Mouse (Mus musculus) forebrain, embryonic 12.5 days (tissue): ENCODE results near the gene Ctnnbl1. TPM values are rescaled to one million over a fixed set of nuclear protein-coding genes. Genes with fewer than 3 reads are reported as not detected.
A peak's percentile ranks its signal among the peaks of the same experiment; 100 is the strongest.

ENCODE experiments used
- ATAC-seq: fragments of 200-750 bp; cut with Nextera tagmentation; 2 replicates; pipeline ENCODE4 v1.8.0; 2017; ENCODE audit warnings: moderate TSS enrichment; ENCODE audit not compliant: low FRiP score
- H3K27ac ChIP-seq: fragments of 300-500 bp; sonication (generic); 2 replicates; pipeline ENCODE4 v1.5.1; 2016; ENCODE audit warnings: mild to moderate bottlenecking
- H3K27me3 ChIP-seq: fragments of 300-500 bp; sonication (generic); 2 replicates; pipeline ENCODE4 v1.6.1; 2016; ENCODE audit warnings: mild to moderate bottlenecking
- H3K36me3 ChIP-seq: fragments of 300-500 bp; sonication (generic); replicated peaks from 2 replicates; pipeline ENCODE4 v1.6.1; 2016; ENCODE audit warnings: mild to moderate bottlenecking
- H3K4me1 ChIP-seq: fragments of 300-500 bp; sonication (generic); 2 replicates; pipeline ENCODE4 v1.6.1; 2016
- H3K4me2 ChIP-seq: fragments of 300-500 bp; sonication (generic); 2 replicates; pipeline ENCODE4 v1.6.1; 2016; ENCODE audit warnings: mild to moderate bottlenecking, moderate library complexity
- H3K4me3 ChIP-seq: fragments of 300-500 bp; sonication (generic); replicated peaks from 2 replicates; pipeline ENCODE4 v1.5.1; 2016; ENCODE audit warnings: mild to moderate bottlenecking
- H3K9ac ChIP-seq: fragments of 300-500 bp; sonication (generic); 2 replicates; pipeline ENCODE4 v1.6.1; 2016; ENCODE audit warnings: mild to moderate bottlenecking
- H3K9me3 ChIP-seq: fragments of 300-500 bp; sonication (generic); 2 replicates; pipeline ENCODE4 v1.6.1; 2016
- WGBS: fragments of 180-500 bp; shearing (Covaris S2); methylation state at CpG from one replicate; pipeline ENCODE4 v1.1.7; 2016; 5-methylcytosine and 5-hydroxymethylcytosine counted together
- polyA plus RNA-seq: library from polyadenylated mRNA; unstranded; fragments of >200 nt; fragmentation: Nextera tagmentation; extraction: Ambion mirVana; gene quantifications from 2 replicates; pipeline ENCODE4 v1.2.1, GENCODE M21; 2016

Gene Ctnnbl1
- polyA plus RNA-seq, 1 experiment from 2014 or later = 100 TPM

- Histone ChIP-seq H3K4me3 (no peak overlapping the region), H3K9ac (no peak overlapping the region), H3K36me3 (peaks cover 27% of the 10 kb centered on the region; the same call in 1 of the 2 replicates), H3K27me3 (no peaks in the 10 kb centered on the region), H3K4me2 (no peak overlapping the region), H3K9me3 (no peaks in the 10 kb centered on the region), H3K4me1 (peaks cover 20% of the 10 kb centered on the region), H3K27ac (0 out of 2 replicates have a peak overlapping the region, but pooled peaks have one; percentile 15)
- ATAC-seq = no peak
- WGBS = 62% methylated on average over 6 of the region's 6 CpGs
These were observed 103.9 kb downstream of the Ctnnbl1 start for GRCm38 (mm10) chr2:157841121-157841520.

GRCm38 (mm10) chr2:157844746-157845145, 107.5 kb downstream of the Ctnnbl1 start:
- ATAC-seq = no peak
- 85% methylated on average over 2 of the region's 2 CpGs for WGBS

GRCm38 (mm10) chr2:157845831-157846230, 108.6 kb downstream of the Ctnnbl1 start:
- no peak overlapping the region for H3K4me3 ChIP-seq
- no peaks in the 10 kb centered on the region for H3K27me3 ChIP-seq
- 81% methylated on average over 5 of the region's 5 CpGs for WGBS
- H3K36me3 ChIP-seq = no peaks in the 10 kb centered on the region
- H3K4me2 ChIP-seq = no peak overlapping the region
- no peak for ATAC-seq
- H3K4me1 ChIP-seq = peaks cover 9% of the 10 kb centered on the region
- no peak overlapping the region for H3K27ac ChIP-seq
- no peaks in the 10 kb centered on the region for H3K9me3 ChIP-seq
- no peak overlapping the region for H3K9ac ChIP-seq

More at GRCm38 (mm10) chr2:157844746-157845145, 107.5 kb downstream of the Ctnnbl1 start:
- peaks cover 18% of the 10 kb centered on the region for H3K4me1 ChIP-seq
- no peak overlapping the region for H3K4me2 ChIP-seq
- no peaks in the 10 kb centered on the region for H3K27me3 ChIP-seq
- H3K4me3 ChIP-seq = no peak overlapping the region
- no peaks in the 10 kb centered on the region for H3K9me3 ChIP-seq
- no peak overlapping the region for H3K9ac ChIP-seq
- H3K36me3 ChIP-seq = no peaks in the 10 kb centered on the region
- no peak overlapping the region for H3K27ac ChIP-seq

- Histone ChIP-seq H3K36me3 (no peaks in the 10 kb centered on the region), H3K9me3 (no peaks in the 10 kb centered on the region), H3K4me2 (no peak overlapping the region), H3K27me3 (no peaks in the 10 kb centered on the region), H3K4me1 (peaks cover under 1% of the 10 kb centered on the region; the same call in 1 of the 2 replicates), H3K27ac (no peak overlapping the region), H3K9ac (no peak overlapping the region), H3K4me3 (no peak overlapping the region)
- WGBS = 81% methylated on average over 3 of the region's 3 CpGs
- ATAC-seq = no peak
These were observed 115.9 kb downstream of the Ctnnbl1 start for GRCm38 (mm10) chr2:157853135-157853534.

- WGBS = 83% methylated on average over 6 of the region's 6 CpGs
- H3K4me1 ChIP-seq = peaks cover 16% of the 10 kb centered on the region
- no peak for ATAC-seq
- H3K36me3 ChIP-seq = no peaks in the 10 kb centered on the region
- H3K9me3 ChIP-seq = no peaks in the 10 kb centered on the region
- no peak overlapping the region for H3K4me3 ChIP-seq
- H3K4me2 ChIP-seq = no peak overlapping the region
- no peaks in the 10 kb centered on the region for H3K27me3 ChIP-seq
- no peak overlapping the region for H3K27ac ChIP-seq
- no peak overlapping the region for H3K9ac ChIP-seq
These were observed 118.6 kb downstream of the Ctnnbl1 start for GRCm38 (mm10) chr2:157855814-157856213.

GRCm38 (mm10) chr2:157857496-157857895, 120.3 kb downstream of the Ctnnbl1 start:
- no peak overlapping the region for H3K4me3 ChIP-seq
- H3K4me1 ChIP-seq = peaks cover 26% of the 10 kb centered on the region
- H3K27ac ChIP-seq = no peak overlapping the region
- H3K9ac ChIP-seq = no peak overlapping the region
- WGBS = 64% methylated on average over 3 of the region's 3 CpGs
- no peak for ATAC-seq
- H3K4me2 ChIP-seq = no peak overlapping the region
- no peaks in the 10 kb centered on the region for H3K9me3 ChIP-seq
- H3K36me3 ChIP-seq = no peaks in the 10 kb centered on the region
- no peaks in the 10 kb centered on the region for H3K27me3 ChIP-seq

- 89% methylated on average over 7 of the region's 7 CpGs for WGBS
- Histone ChIP-seq H3K36me3 (no peaks in the 10 kb centered on the region), H3K4me1 (peaks cover 26% of the 10 kb centered on the region), H3K27ac (0 out of 2 replicates have a peak overlapping the region, but pooled peaks have one; percentile 51), H3K9ac (no peak overlapping the region), H3K27me3 (no peaks in the 10 kb centered on the region), H3K4me2 (no peak overlapping the region), H3K9me3 (no peaks in the 10 kb centered on the region), H3K4me3 (no peak overlapping the region)
- no peak for ATAC-seq
These were observed 121.1 kb downstream of the Ctnnbl1 start for GRCm38 (mm10) chr2:157858317-157858716.

GRCm38 (mm10) chr2:157859046-157859701, 122.0 kb downstream of the Ctnnbl1 start:
- Histone ChIP-seq H3K27me3 (no peaks in the 10 kb centered on the region), H3K4me1 (peaks cover 26% of the 10 kb centered on the region), H3K9me3 (no peaks in the 10 kb centered on the region), H3K36me3 (no peaks in the 10 kb centered on the region), H3K9ac (no peak overlapping the region), H3K4me2 (no peak overlapping the region), H3K27ac (peak overlapping the region; percentile 70), H3K4me3 (no peak overlapping the region)
- WGBS = 80% methylated on average over 8 of the region's 8 CpGs
- no peak for ATAC-seq

GRCm38 (mm10) chr2:157861273-157861944, 124.2 kb downstream of the Ctnnbl1 start:
- H3K4me3 ChIP-seq = no peak overlapping the region
- H3K4me2 ChIP-seq = no peak overlapping the region
- no peak overlapping the region for H3K9ac ChIP-seq
- H3K36me3 ChIP-seq = no peaks in the 10 kb centered on the region
- H3K9me3 ChIP-seq = no peaks in the 10 kb centered on the region
- ATAC-seq = no peak
- 0 out of 2 replicates have a peak overlapping the region, but pooled peaks have one; percentile 15 for H3K27ac ChIP-seq
- WGBS = 70% methylated on average over 10 of the region's 10 CpGs
- H3K27me3 ChIP-seq = no peaks in the 10 kb centered on the region
- H3K4me1 ChIP-seq = peaks cover 26% of the 10 kb centered on the region

- H3K36me3 ChIP-seq = no peaks in the 10 kb centered on the region
- WGBS = 86% methylated on average over 10 of the region's 10 CpGs
- no peak overlapping the region for H3K4me3 ChIP-seq
- H3K9ac ChIP-seq = no peak overlapping the region
- no peak for ATAC-seq
- no peaks in the 10 kb centered on the region for H3K27me3 ChIP-seq
- no peak overlapping the region for H3K27ac ChIP-seq
- H3K4me1 ChIP-seq = peaks cover 26% of the 10 kb centered on the region
- no peak overlapping the region for H3K4me2 ChIP-seq
- H3K9me3 ChIP-seq = no peaks in the 10 kb centered on the region
These were observed 125.1 kb downstream of the Ctnnbl1 start for GRCm38 (mm10) chr2:157862306-157862705.

GRCm38 (mm10) chr2:157867126-157867525, 129.9 kb downstream of the Ctnnbl1 start:
- no peaks in the 10 kb centered on the region for H3K9me3 ChIP-seq
- no peaks in the 10 kb centered on the region for H3K27me3 ChIP-seq
- H3K4me3 ChIP-seq = no peak overlapping the region
- no peaks in the 10 kb centered on the region for H3K4me1 ChIP-seq
- no peak for ATAC-seq
- H3K36me3 ChIP-seq = peaks cover 9% of the 10 kb centered on the region
- H3K27ac ChIP-seq = no peak overlapping the region
- WGBS = 88% methylated on average over 3 of the region's 3 CpGs
- no peak overlapping the region for H3K9ac ChIP-seq
- H3K4me2 ChIP-seq = no peak overlapping the region

- 90% methylated on average over 6 of the region's 6 CpGs for WGBS
- no peak overlapping the region for H3K4me2 ChIP-seq
- H3K36me3 ChIP-seq = peaks cover 15% of the 10 kb centered on the region
- no peak overlapping the region for H3K4me3 ChIP-seq
- H3K27me3 ChIP-seq = no peaks in the 10 kb centered on the region
- no peak for ATAC-seq
- H3K4me1 ChIP-seq = no peaks in the 10 kb centered on the region
- no peaks in the 10 kb centered on the region for H3K9me3 ChIP-seq
- H3K9ac ChIP-seq = no peak overlapping the region
- no peak overlapping the region for H3K27ac ChIP-seq
These were observed 133.0 kb downstream of the Ctnnbl1 start for GRCm38 (mm10) chr2:157870247-157870646.

- H3K27ac ChIP-seq = no peak overlapping the region
- WGBS = 79% methylated on average over 6 of the region's 6 CpGs
- no peaks in the 10 kb centered on the region; the same call in 1 of the 2 replicates for H3K4me1 ChIP-seq
- H3K9ac ChIP-seq = no peak overlapping the region
- no peaks in the 10 kb centered on the region for H3K9me3 ChIP-seq
- no peaks in the 10 kb centered on the region for H3K27me3 ChIP-seq
- no peak overlapping the region for H3K4me2 ChIP-seq
- no peak for ATAC-seq
- no peak overlapping the region for H3K4me3 ChIP-seq
- peaks cover 15% of the 10 kb centered on the region for H3K36me3 ChIP-seq
These were observed 136.0 kb downstream of the Ctnnbl1 start for GRCm38 (mm10) chr2:157873223-157873622.
